Mouse (Mus musculus) CH12.LX (cell line): ENCODE results near the gene 1600014C10Rik. TPM values are rescaled to one million over a fixed set of nuclear protein-coding genes. Genes with fewer than 3 reads are reported as not detected.

Source experiments
- DNase-seq: peaks from one replicate; pipeline ENCODE4 v3.0.0-alpha.2; 2013; ENCODE audit errors: extremely low read depth
- H3K27ac ChIP-seq: 2 replicates; pipeline ENCODE4 v1.5.1; 2012; ENCODE audit warnings: low read depth, mild to moderate bottlenecking, control low read depth, moderate library complexity; ENCODE audit not compliant: insufficient read depth
- H3K27me3 ChIP-seq: replicated peaks from 2 replicates; pipeline ENCODE3; 2012; ENCODE audit warnings: inconsistent platforms
- H3K36me3 ChIP-seq, 2 experiments: replicated peaks in 1 of 2; 2 replicates each; pipeline versions ENCODE3 to v1.6.1; 2012; ENCODE audit warnings: inconsistent platforms in 1 of 2, low read length in 1 of 2, mild to moderate bottlenecking in 1 of 2, mixed read lengths in 1 of 2, moderate library complexity in 1 of 2; ENCODE audit not compliant: control insufficient read depth in 1 of 2, insufficient read depth in 1 of 2
- H3K4me1 ChIP-seq, 2 experiments: 2 replicates each; pipeline ENCODE4 v1.6.1; 2012; ENCODE audit warnings: inconsistent platforms in 1 of 2, moderate library complexity in 1 of 2; ENCODE audit not compliant: insufficient read depth in 2 of 2, control insufficient read depth in 1 of 2
- H3K4me2 ChIP-seq: 2 replicates; pipeline ENCODE4 v1.6.1; 2012; ENCODE audit warnings: low read depth, mild to moderate bottlenecking, control low read depth; ENCODE audit not compliant: poor library complexity, insufficient read depth, severe bottlenecking
- H3K4me3 ChIP-seq, 3 experiments: fragments of 150-350 bp in 1 of 3; sonication (generic) in 1 of 3; replicated peaks in 1 of 3; 2 replicates each; pipeline versions ENCODE3 to v1.5.1; 2011 to 2012; ENCODE audit warnings: low read depth in 2 of 3, low read length in 2 of 3, mild to moderate bottlenecking in 2 of 3, moderate library complexity in 2 of 3, control low read depth in 1 of 3, improper control_type of control experiment in 1 of 3, inconsistent platforms in 1 of 3, mixed read lengths in 1 of 3; ENCODE audit not compliant: poor library complexity in 1 of 3
- H3K79me2 ChIP-seq: replicated peaks from 2 replicates; pipeline ENCODE4 v1.6.1; 2012; ENCODE audit warnings: mild to moderate bottlenecking, moderate library complexity; ENCODE audit not compliant: control insufficient read depth, poor library complexity, insufficient read depth, severe bottlenecking; ENCODE audit errors: extremely low read depth
- H3K9ac ChIP-seq: 2 replicates; pipeline ENCODE4 v1.6.1; 2012; ENCODE audit warnings: low read depth, mild to moderate bottlenecking, control low read depth, moderate library complexity; ENCODE audit not compliant: insufficient read depth
- H3K9me3 ChIP-seq: replicated peaks from 2 replicates; pipeline ENCODE3; 2012; ENCODE audit warnings: low read length, inconsistent platforms, mixed read lengths
- BHLHE40 ChIP-seq: IDR thresholded peaks from 2 replicates; pipeline ENCODE4 v1.6.1; 2011; ENCODE audit warnings: mild to moderate bottlenecking, low read depth, low read length, improper control_type of control experiment
- CTCF ChIP-seq, 2 experiments: IDR thresholded peaks in 1 of 2; conservative IDR thresholded peaks in 1 of 2; 2 replicates each; pipeline ENCODE4 v1.5.1; 2011 to 2012; ENCODE audit warnings: low read depth in 2 of 2, low read length in 2 of 2, improper control_type of control experiment in 1 of 2, inconsistent platforms in 1 of 2, mild to moderate bottlenecking in 1 of 2, moderate library complexity in 1 of 2
- E2F4 ChIP-seq: IDR thresholded peaks from 2 replicates; pipeline ENCODE4 v1.6.1; 2011; ENCODE audit warnings: low read depth, low read length, improper control_type of control experiment; ENCODE audit not compliant: insufficient replicate concordance
- EP300 ChIP-seq: IDR thresholded peaks from 2 replicates; pipeline ENCODE4 v1.6.1; 2011; ENCODE audit warnings: low read length, improper control_type of control experiment
- ETS1 ChIP-seq: conservative IDR thresholded peaks from 2 replicates; pipeline ENCODE4 v1.6.1; 2012; ENCODE audit warnings: low read depth, mild to moderate bottlenecking, inconsistent platforms, low read length, improper control_type of control experiment, moderate library complexity
- GABPA ChIP-seq: IDR thresholded peaks from 2 replicates; pipeline ENCODE4 v1.6.1; 2012; ENCODE audit warnings: low read depth, low read length, improper control_type of control experiment, inconsistent platforms; ENCODE audit not compliant: insufficient replicate concordance
- HCFC1 ChIP-seq: IDR thresholded peaks from 2 replicates; pipeline ENCODE4 v1.6.1; 2012; ENCODE audit warnings: low read depth, mild to moderate bottlenecking, inconsistent platforms, low read length, improper control_type of control experiment
- JUND ChIP-seq: conservative IDR thresholded peaks from 2 replicates; pipeline ENCODE4 v1.6.1; 2011; ENCODE audit warnings: low read depth, low read length, improper control_type of control experiment
- MAFK ChIP-seq: IDR thresholded peaks from 2 replicates; pipeline ENCODE4 v1.6.1; 2011; ENCODE audit warnings: low read length, improper control_type of control experiment; ENCODE audit not compliant: insufficient replicate concordance
- MXI1 ChIP-seq: IDR thresholded peaks from 2 replicates; pipeline ENCODE4 v1.6.1; 2011; ENCODE audit warnings: mild to moderate bottlenecking, low read depth, low read length, improper control_type of control experiment
- MYC ChIP-seq: IDR thresholded peaks from 2 replicates; pipeline ENCODE4 v1.6.1; 2011; ENCODE audit warnings: low read depth, mild to moderate bottlenecking, improper control_type of control experiment, low read length
- NELFE ChIP-seq: IDR thresholded peaks from 2 replicates; pipeline ENCODE4 v1.6.1; 2011; ENCODE audit warnings: low read depth, low read length, improper control_type of control experiment
- NRF1 ChIP-seq: IDR thresholded peaks from 2 replicates; pipeline ENCODE4 v1.6.1; 2014; ENCODE audit warnings: low read depth, mild to moderate bottlenecking, inconsistent platforms, low read length, improper control_type of control experiment, moderate library complexity
- RAD21 ChIP-seq: IDR thresholded peaks from 2 replicates; pipeline ENCODE4 v1.6.1; 2011; ENCODE audit warnings: low read depth, mild to moderate bottlenecking, low read length, improper control_type of control experiment, moderate library complexity
- SMC3 ChIP-seq: IDR thresholded peaks from 2 replicates; pipeline ENCODE4 v1.6.1; 2011; ENCODE audit warnings: low read depth, low read length, improper control_type of control experiment
- TBP ChIP-seq: conservative IDR thresholded peaks from 2 replicates; pipeline ENCODE4 v1.6.1; 2011; ENCODE audit warnings: low read depth, low read length, improper control_type of control experiment
- TCF12 ChIP-seq: IDR thresholded peaks from 2 replicates; pipeline ENCODE4 v1.6.1; 2014; ENCODE audit warnings: low read depth, mild to moderate bottlenecking, inconsistent platforms, low read length, improper control_type of control experiment
- UBTF ChIP-seq: IDR thresholded peaks from 2 replicates; pipeline ENCODE4 v1.6.1; 2012; ENCODE audit warnings: low read depth, mild to moderate bottlenecking, inconsistent platforms, low read length, improper control_type of control experiment, moderate library complexity
- USF1 ChIP-seq: IDR thresholded peaks from 2 replicates; pipeline ENCODE4 v1.6.1; 2014; ENCODE audit warnings: low read depth, mild to moderate bottlenecking, inconsistent platforms, low read length, improper control_type of control experiment
- ZC3H11A ChIP-seq: IDR thresholded peaks from 2 replicates; pipeline ENCODE4 v1.6.1; 2012; ENCODE audit warnings: low read depth, mild to moderate bottlenecking, inconsistent platforms, low read length, improper control_type of control experiment
- ZKSCAN1 ChIP-seq: IDR thresholded peaks from 2 replicates; pipeline ENCODE4 v1.6.1; 2012; ENCODE audit warnings: low read depth, inconsistent platforms, low read length, improper control_type of control experiment, borderline replicate concordance
- dilution Hi-C: fragments of 300-500 bp; cut with MboI; formaldehyde crosslinking; loops from 2 replicates; pipeline ENCODE4 v1.14.3; 2020; ENCODE audit warnings: low sequenced_read_pairs; ENCODE audit not compliant: extremely low pct_unique_long_range_greater_than_20kb, extremely low pct_ligation_motif_present
- in situ Hi-C: fragments of 300-500 bp; cut with MboI; formaldehyde crosslinking; loops from 3 replicates; pipeline ENCODE4 v1.14.3; 2019; ENCODE audit warnings: low sequenced_read_pairs, low pct_ligation_motif_present, low pct_unique_long_range_greater_than_20kb, mixed read lengths
- polyA plus RNA-seq: library from polyadenylated mRNA; unstranded; fragments of >175 nt; gene quantifications from 2 replicates; pipeline ENCODE4 v1.2.1, GENCODE M21; 2012; ENCODE audit warnings: low read depth; ENCODE audit not compliant: insufficient read length
- total RNA-seq, 2 experiments: library from RNA; depleted of rRNA; stranded (reverse); fragments of 300-350 nt in 1 of 2; fragments of >200 nt in 1 of 2; gene quantifications; 2 replicates each; pipeline ENCODE4 v1.2.3; 2012 to 2014

The 1600014C10Rik gene
- total and polyA plus RNA-seq, 3 experiments: 7.4 to 10.6 (median 10.3) TPM

DNA sequence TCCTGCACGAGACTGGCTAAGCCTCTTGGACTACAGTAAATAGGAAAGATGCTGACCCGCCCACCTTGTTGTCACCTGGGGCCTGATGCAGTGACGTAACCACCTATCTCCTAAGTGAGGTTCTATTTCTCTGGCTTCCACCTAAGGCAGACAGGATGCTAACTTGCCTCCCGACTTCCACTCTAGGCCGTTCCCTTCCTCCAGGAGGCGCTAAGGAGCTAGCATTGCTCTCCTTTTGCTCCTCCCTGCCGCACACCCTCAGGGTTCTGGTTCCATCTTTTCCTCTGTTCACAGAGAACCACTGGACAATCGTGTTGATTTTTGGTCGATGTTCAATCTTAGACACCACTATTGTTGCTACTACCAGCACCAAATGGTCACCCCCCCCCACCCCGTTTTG, 8.6 kb downstream of the 1600014C10Rik start:
- in situ Hi-C loops: no loop called here
- Histone ChIP-seq H3K9ac (no peak overlapping the region), H3K36me3 (peaks cover 3 to 57% of the 10 kb centered on the region in 2 experiments), H3K79me2 (no peaks in the 10 kb centered on the region), H3K4me3 (no peak overlapping the region), H3K4me1 (peaks cover 0 to 12% of the 10 kb centered on the region in 2 experiments; a peak in 1 of 4 replicates), H3K4me2 (no peak overlapping the region), H3K9me3 (peaks cover 2% of the 10 kb centered on the region), H3K27ac (no peak overlapping the region), H3K27me3 (no peaks in the 10 kb centered on the region)
- peak; percentile 53 for DNase-seq
- TF ChIP-seq RAD21 (peak; percentile 10), SMC3 (peak; percentile 32), MXI1 (no peak), CTCF (conservative IDR thresholded peaks at IDR 0.05 in 1 of 2, IDR thresholded peaks at IDR 0.05 in 1 of 2; ENCODE audit: low read depth in 2 of 2, low read length in 2 of 2) (peak; percentile 38 to 64; a peak in 3 of 4 replicates)
- dilution Hi-C loops: no loop called here

GRCm38 (mm10) chr7:38199907-38200605, 17.0 kb downstream of the 1600014C10Rik start:
- in situ Hi-C loops: loop anchor here (10.0 kb wide), 1 partner anchor 65 kb away; no protein-coding TSS in a partner anchor

DNA sequence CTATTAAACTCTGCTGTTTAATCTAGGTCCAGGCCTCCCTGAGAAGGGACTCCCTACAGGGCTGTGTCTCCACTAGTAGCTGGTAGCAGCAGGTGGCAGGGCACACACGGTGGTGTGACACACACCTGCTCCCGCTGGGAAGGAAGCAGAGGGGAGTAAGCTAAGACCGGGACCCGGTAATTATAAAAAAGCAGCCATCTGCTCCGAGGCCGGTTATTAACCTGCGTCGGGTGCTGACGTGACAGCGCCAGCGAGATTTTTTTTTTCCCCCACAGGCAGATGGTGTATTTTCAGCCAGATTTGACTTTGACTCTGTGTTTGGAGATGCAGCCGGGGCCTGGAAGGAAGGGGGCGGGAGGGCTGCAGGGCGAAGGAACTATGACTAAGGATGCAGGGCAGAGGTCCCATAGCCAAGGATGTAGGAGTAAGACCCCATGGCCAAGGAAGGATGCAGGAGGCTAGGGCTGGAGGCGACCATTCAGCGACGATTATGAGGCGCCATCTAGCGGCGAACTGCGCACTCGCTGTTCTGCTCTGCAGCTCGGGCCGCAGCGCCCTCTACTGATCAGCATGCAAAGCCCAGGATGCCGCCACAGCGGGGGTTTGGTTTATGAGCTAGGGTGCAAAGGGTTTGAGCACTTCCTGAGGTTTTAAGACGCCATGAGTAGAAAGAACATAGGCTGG, 17.7 kb downstream of the 1600014C10Rik start:
- H3K4me2 ChIP-seq: peak overlapping the region; percentile 79
- dilution Hi-C loops (no loop called here), in situ Hi-C loops (loop anchor here (10.0 kb wide), 1 partner anchor 64 kb away; no protein-coding TSS in a partner anchor)
- H3K36me3 ChIP-seq: peaks cover 0 to 10% of the 10 kb centered on the region in 2 experiments
- no peak overlapping the region for H3K9ac ChIP-seq
- peak; percentile 82 for DNase-seq
- H3K4me1 ChIP-seq: peaks cover 0 to 5% of the 10 kb centered on the region in 2 experiments; a peak in 2 of 4 replicates
- no peaks in the 10 kb centered on the region for H3K27me3 ChIP-seq
- H3K9me3 ChIP-seq: peaks cover 4% of the 10 kb centered on the region
- peak overlapping the region; percentile 9 to 38 (median 20) for H3K4me3 ChIP-seq
- no peak overlapping the region for H3K27ac ChIP-seq
- no peaks in the 10 kb centered on the region for H3K79me2 ChIP-seq
- peak; percentile 84 for TF ChIP-seq SMC3
- TF ChIP-seq TCF12: peak; percentile 65; the same call in 1 of the 2 replicates
- no peak for TF ChIP-seq MAFK
- TF ChIP-seq ZC3H11A: no peak
- TF ChIP-seq E2F4: no peak
- peak; percentile 63 for TF ChIP-seq MYC
- 0 out of 2 replicates have a peak, but pooled peaks have one; percentile 12 for TF ChIP-seq TBP
- TF ChIP-seq ETS1: no peak
- TF ChIP-seq RAD21: peak; percentile 88
- peak; percentile 92; the same call in 1 of the 2 replicates for TF ChIP-seq NELFE
- no peak for TF ChIP-seq USF1
- 0 out of 2 replicates have a peak, but pooled peaks have one; percentile 26 for TF ChIP-seq MXI1
- TF ChIP-seq GABPA: no peak
- no peak for TF ChIP-seq ZKSCAN1
- no peak for TF ChIP-seq UBTF
- 0 out of 2 replicates have a peak, but pooled peaks have one; percentile 15 for TF ChIP-seq NRF1
- TF ChIP-seq HCFC1: peak; percentile 48
- TF ChIP-seq EP300: no peak
- TF ChIP-seq JUND: 0 out of 2 replicates have a peak, but pooled peaks have one; percentile 23

More at GRCm38 (mm10) chr7:38199907-38200605, 17.0 kb downstream of the 1600014C10Rik start:
- no peaks in the 10 kb centered on the region for H3K79me2 ChIP-seq
- H3K9me3 ChIP-seq: peaks cover 4% of the 10 kb centered on the region
- no peak overlapping the region for H3K9ac ChIP-seq
- H3K4me3 ChIP-seq: no peak overlapping the region
- peak overlapping the region; percentile 79; the same call in 1 of the 2 replicates for H3K4me2 ChIP-seq
- H3K4me1 ChIP-seq: no peaks in the 10 kb centered on the region
- TF ChIP-seq BHLHE40 (no peak), MXI1 (0 out of 2 replicates have a peak, but pooled peaks have one; percentile 2)
- no peaks in the 10 kb centered on the region for H3K27me3 ChIP-seq
- dilution Hi-C loops: no loop called here
- peaks cover 0 to 15% of the 10 kb centered on the region in 2 experiments for H3K36me3 ChIP-seq
- H3K27ac ChIP-seq: no peak overlapping the region
- no peak for DNase-seq
